Mouse (Mus musculus) frontal cortex, postnatal 10 days (tissue): Measurements from ENCODE around the gene Fam214a.
A peak's percentile ranks its signal among the peaks of the same experiment; 100 is the strongest.

Source experiments
- DNase-seq, 2 experiments: peaks; one replicate each; pipeline ENCODE4 v3.0.0; 2022; ENCODE audit warnings: low spot score in 2 of 2, mixed read lengths in 1 of 2

Fam214a gene

GRCm38 (mm10) chr9:74952756-74953247, at the start of gene Fam214a:
Gene Fam214a, plus strand, starts transcription at chr9:74952884.
- peak; percentile 94 to 95 for DNase-seq

GRCm38 (mm10) chr9:74904866-74905508, 47.7 kb upstream of the Fam214a start:
- DNase-seq = peak; percentile 31 to 61

GRCm38 (mm10) chr9:74906951-74907350, 45.7 kb upstream of the Fam214a start:
- DNase-seq = no peak

- DNase-seq = no peak
Measured at GRCm38 (mm10) chr9:74909245-74909644, 43.4 kb upstream of the Fam214a start.

GRCm38 (mm10) chr9:74910226-74910759, 42.4 kb upstream of the Fam214a start:
- DNase-seq = no peak

GRCm38 (mm10) chr9:74911430-74911829, 41.3 kb upstream of the Fam214a start:
- DNase-seq = no peak

GRCm38 (mm10) chr9:74911919-74912318, 40.8 kb upstream of the Fam214a start:
- no peak for DNase-seq

GRCm38 (mm10) chr9:74912619-74913376, 39.9 kb upstream of the Fam214a start:
- no peak for DNase-seq

- DNase-seq = no peak
Measured at GRCm38 (mm10) chr9:74915611-74916010, 37.1 kb upstream of the Fam214a start.

GRCm38 (mm10) chr9:74920450-74920849, 32.2 kb upstream of the Fam214a start:
- DNase-seq = no peak

GRCm38 (mm10) chr9:74921422-74921821, 31.3 kb upstream of the Fam214a start:
- DNase-seq = no peak

- DNase-seq = no peak
Measured at GRCm38 (mm10) chr9:74922884-74923283, 29.8 kb upstream of the Fam214a start.

- DNase-seq = no peak
Measured at GRCm38 (mm10) chr9:74923291-74923977, 29.2 kb upstream of the Fam214a start.

- no peak for DNase-seq
Measured at GRCm38 (mm10) chr9:74925220-74925769, 27.4 kb upstream of the Fam214a start.

- DNase-seq = no peak
Measured at GRCm38 (mm10) chr9:74929981-74930423, 22.7 kb upstream of the Fam214a start.

GRCm38 (mm10) chr9:74930653-74931052, 22.0 kb upstream of the Fam214a start:
- DNase-seq = no peak

GRCm38 (mm10) chr9:74935289-74935688, 17.4 kb upstream of the Fam214a start:
- no peak for DNase-seq

GRCm38 (mm10) chr9:74937761-74938160, 14.9 kb upstream of the Fam214a start:
- DNase-seq = no peak

GRCm38 (mm10) chr9:74938670-74939534, 13.8 kb upstream of the Fam214a start:
- no peak for DNase-seq

GRCm38 (mm10) chr9:74946713-74947402, 5.8 kb upstream of the Fam214a start:
- no peak for DNase-seq
